Mouse (Mus musculus) cortical plate, adult 2 months (tissue): ENCODE data around the gene Med29.

Source experiments
- CTCF ChIP-seq: fragments of 200-500 bp; IDR thresholded peaks from 2 replicates; pipeline ENCODE4 v1.5.1; 2011; ENCODE audit warnings: mild to moderate bottlenecking, control low read depth, low read length; ENCODE audit not compliant: insufficient read depth; ENCODE audit errors: extremely low read depth
- POLR2A ChIP-seq: fragments of 200-500 bp; IDR thresholded peaks from 2 replicates; pipeline ENCODE4 v1.6.1; 2011; ENCODE audit warnings: mild to moderate bottlenecking, low read length, control low read depth; ENCODE audit not compliant: insufficient read depth; ENCODE audit errors: extremely low read depth

DNA sequence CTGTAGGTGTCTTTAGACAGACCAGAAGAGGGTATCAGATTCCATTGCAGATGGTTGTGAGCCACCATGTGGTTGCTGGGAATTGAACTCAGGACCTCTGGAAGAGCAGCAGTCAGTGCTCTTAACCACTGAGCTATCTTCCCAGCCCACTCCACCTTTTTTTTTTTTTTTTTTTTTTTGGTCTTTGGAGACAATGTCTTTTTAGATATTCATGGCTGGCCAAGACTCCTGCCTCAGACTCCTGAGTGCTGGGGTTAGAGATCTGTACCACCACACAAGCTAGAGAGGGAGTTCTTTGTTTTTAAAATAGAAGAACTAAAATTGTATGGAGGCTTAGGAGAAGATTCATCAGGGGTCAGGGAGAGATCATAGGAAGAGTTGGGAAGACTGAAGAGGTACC lies 45.5 kb upstream of the Med29 start:
- TF ChIP-seq CTCF (no peak), POLR2A (no peak)
